Mouse (Mus musculus) adrenal gland (tissue): ENCODE measurements around the gene Ugt1a7c.
"Not testable (repeated sequence)": the region's sequence is repeated elsewhere in the genome, so short reads cannot be mapped to it uniquely, and the experiment has no call there.

Experiments used
- intact Hi-C: fragments of 180-260 bp; cut with DNase I; formaldehyde crosslinking; loops from one replicate; pipeline ENCODE4 v1.15.1; 2025
- long read RNA-seq, 2 experiments: library from polyadenylated mRNA; unstranded; transcript quantifications; one replicate each; pipeline ENCODE4 v2.0.0; 2020; ENCODE audit warnings: borderline replicate concordance in 1 of 2; ENCODE audit not compliant: insufficient replicate concordance in 1 of 2

Ugt1a7c gene
- long read RNA-seq, experiment 1, partial matches to known transcripts: 0 of 1 reads
- long read RNA-seq, experiment 1, other reads (novel, unspliced or antisense): 1 of 1 reads
- long read RNA-seq, experiment 2, partial matches to known transcripts: 0 of 3 reads
- long read RNA-seq, experiment 2, other reads (novel, unspliced or antisense): 2 of 3 reads

DNA sequence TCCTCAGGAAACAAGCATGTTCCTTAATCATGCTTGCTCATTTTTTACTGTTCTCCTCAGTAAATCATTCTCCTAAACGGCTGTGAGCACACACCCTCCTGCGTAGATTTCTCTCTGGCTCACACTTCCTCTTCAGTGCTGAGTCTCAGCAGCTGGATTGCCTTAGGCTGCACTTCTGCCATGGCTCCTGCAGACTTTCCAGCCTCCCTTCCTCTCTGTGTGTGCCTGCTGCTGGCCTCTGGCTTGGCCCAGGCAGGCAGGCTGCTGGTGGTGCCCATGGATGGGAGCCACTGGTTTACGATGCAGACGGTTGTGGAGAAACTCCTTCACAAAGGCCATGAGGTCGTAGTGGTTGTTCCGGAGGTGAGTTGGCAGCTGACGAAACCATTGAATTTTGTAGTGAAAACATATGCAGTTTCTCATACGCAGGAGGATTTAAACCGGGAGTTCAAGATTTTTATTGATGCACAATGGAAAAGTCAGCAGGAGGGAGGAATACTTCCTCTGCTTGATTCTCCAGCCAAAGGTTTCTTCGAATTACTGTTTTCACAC, at the start of gene Ugt1a7c:
Gene Ugt1a7c (plus strand): TSS at position 122 of the 552 bp plus-strand sequence.
- intact Hi-C loops: no loop called here

DNA sequence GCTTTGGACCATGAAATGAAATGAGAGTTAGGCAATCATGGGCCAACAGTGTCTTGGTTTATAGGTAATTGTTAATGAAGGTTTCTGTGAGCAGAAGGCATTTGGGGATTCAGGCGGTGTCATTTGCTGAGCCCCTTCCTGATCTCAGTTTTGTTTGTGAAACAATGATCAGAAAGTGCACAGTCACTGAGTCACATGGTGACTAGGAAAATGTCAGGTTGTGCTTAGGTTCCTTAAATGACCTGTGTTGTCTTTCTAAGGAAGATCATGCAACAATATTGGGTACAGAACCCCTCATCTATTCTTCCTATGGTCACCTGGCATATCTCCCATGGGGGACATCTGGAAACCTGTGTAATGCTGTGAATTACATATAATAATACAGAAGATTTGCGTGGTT, 47.5 kb upstream of the Ugt1a7c start:
- intact Hi-C loops: not testable (repeated sequence)

DNA sequence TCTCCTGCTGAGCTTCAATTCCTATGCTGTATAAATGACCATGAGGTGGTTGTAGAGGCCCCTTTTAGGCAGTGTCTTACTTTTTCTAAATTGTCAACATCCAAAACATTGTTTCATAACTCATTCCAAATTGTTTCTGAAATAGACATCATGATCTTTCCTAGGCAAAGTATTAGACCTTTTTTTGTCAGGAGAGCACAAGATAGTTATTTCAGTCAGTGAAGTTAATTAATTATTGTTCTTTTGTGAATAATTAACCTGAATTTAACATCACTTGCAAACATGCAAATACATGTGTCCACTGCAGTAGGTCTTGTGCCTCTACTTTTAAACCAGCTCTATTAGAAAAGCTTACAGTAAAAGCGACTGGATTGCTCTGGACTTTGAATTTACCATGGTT, 39.8 kb upstream of the Ugt1a7c start, which contains the start of gene Ugt1a10:
Gene Ugt1a10 (plus strand): TSS at position 301 of the 400 bp plus-strand sequence.
- intact Hi-C loops: no loop called here

DNA sequence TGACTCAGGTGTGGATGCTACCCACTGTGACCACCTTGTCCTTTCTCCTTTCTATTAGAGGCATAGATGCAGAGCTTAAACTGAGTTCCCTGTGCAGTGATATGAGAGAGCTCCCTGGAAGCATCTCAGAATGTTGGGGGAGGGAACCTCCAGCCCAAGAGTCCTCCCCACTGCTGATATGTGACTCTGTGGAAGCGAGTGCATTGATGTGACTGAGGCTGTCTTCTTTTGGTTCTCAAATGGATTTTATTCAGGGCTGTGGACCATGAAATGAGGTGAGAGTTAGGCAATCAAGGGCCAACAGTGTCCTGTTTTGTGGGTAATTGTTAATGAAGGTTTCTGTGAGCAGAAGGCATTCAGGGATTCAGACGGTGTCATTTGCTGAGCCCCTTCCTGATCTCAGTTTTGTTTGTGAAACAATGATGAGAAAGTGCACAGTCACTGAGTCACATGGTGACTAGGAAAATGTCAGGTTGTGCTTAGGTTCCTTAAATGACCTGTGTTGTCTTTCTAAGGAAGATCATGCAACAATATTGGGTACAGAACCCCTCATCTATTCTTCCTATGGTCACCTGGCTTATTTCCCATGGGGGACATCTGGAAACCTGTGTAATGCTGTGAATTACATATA, 28.3 kb upstream of the Ugt1a7c start:
- intact Hi-C loops: not testable (repeated sequence)

DNA sequence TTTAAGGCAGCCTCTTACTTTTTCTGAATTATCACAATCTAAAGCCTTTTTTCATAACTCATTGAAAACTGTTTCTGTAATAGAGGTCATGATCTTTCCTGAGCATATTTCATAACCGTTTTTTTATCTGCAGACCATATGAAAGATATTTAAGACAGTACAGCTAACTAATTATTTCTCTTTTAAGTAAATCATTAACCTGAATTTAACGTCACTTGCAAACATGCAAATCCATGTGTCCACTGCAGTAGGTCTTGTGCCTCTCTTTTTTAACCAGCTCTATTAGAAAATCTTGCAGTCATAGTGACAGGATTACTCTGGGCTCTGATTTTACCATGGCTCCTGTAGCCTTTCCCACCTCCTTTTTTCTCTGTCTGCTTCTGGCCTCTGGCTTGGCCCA, 24.4 kb upstream of the Ugt1a7c start, which contains the start of gene Ugt1a9:
Gene Ugt1a9 (plus strand): TSS at position 306 of the 400 bp plus-strand sequence.
- intact Hi-C loops: no loop called here

DNA sequence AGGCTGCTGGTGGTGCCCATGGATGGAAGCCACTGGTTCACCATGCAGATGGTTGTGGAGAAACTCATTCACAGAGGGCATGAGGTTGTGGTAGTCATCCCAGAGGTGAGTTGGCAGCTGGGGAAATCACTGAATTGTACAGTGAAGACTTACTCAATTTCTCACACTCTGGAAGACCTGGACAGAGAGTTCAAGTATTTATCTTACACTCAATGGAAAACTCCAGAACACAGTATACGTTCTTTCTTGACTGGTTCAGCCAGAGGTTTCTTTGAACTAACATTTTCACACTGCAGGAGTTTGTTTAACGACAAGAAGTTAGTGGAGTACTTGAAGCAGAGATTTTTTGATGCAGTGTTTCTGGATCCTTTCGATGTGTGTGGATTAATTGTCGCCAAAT, 24.0 kb upstream of the Ugt1a7c start:
- intact Hi-C loops: no loop called here

DNA sequence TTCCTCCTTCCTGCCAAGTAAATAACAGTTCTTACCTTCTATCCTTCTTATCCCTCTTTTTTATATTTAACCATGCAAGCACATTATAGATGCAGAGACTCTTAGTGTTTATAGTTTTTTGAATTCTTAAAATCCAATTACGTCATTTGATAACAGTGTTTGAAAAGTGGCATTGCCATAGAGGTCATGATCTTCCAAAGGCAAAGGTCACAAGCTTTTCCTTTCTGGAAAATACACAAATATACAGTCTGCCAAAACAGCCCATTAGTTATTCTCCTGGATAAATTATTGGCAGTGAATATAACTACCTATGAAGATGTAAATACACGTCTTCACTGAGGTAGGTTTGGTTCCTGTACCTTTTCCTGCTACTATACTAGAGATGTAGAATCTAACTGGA, 20.4 kb upstream of the Ugt1a7c start:
- intact Hi-C loops: no loop called here

DNA sequence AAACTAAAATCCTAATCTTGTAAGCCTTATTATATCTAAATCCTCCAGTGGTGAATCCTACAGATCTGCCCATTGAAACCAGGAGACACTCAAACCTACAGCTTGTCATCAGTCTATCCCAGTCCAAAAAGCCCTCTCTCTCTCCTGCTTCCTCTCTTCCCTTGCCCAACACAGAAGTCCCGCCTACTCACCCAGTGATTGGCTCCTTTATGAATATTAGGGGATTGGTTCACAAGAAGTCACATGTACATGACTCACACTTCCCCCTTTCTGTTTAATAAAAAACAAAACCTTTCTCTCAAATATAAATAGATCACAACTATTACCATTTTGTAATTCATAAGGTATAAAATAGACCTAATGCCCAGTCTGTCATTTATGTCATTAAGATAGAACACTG, 17.7 kb upstream of the Ugt1a7c start:
- intact Hi-C loops: no loop called here

DNA sequence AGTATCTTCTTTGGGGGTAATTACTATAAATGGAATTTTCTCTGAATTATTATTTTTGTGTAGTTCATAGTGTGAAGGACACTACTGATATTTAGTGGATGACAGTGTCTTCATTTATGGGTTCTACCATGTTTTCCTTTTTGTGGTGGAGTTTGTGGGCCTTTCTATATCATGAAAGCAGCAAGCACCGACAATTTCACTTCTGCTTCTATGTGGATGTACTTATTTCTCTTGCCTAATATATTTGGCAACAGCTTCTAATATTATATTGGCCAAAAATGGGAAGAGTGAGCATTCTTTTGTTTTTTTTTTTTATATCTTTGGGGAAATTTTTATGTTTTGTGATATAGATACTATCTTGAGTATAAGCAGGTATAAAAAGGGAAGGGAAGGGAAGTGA, 13.2 kb upstream of the Ugt1a7c start:
- intact Hi-C loops: no loop called here

DNA sequence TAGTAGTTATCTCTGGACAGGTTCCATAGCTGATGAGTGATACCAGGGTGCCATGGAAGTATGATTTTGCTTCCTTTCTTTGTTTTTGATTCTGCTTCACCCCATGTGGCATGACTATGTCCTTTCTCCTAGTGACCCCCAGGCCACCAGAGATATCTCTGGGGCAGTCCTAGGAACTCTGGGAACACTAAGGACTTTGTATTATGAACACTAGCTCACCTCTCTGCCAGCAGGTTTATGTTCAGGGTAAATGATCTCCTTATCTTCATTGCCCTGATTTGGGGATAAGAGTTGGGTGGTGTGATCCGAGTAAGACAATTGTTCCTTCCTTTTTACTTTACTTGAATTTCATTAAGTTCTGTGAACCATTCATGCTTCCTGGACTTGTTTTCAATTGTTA, 8.7 kb upstream of the Ugt1a7c start:
- intact Hi-C loops: no loop called here

DNA sequence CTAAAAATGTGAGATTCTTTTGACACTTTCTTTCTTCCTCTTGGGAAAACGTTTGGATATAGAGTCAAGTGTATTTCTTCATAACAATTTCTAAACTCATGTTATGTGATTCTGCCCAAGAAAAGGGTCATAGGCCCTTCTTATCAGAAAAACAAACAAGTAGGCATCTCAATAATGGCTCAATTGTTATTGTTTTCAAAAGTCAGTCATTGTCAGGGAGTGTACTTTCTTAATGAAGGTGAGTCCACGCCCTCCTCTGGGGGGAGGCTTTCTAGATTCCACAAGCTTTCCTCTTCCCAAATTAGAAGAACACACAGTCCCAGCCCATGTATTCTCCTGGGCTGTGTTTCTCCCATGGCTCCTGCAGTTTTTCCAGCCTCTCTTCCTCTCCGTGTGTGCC, 7.3 kb upstream of the Ugt1a7c start, which contains the start of gene Ugt1a8:
Gene Ugt1a8 (plus strand): TSS at position 301 of the 400 bp plus-strand sequence.
- intact Hi-C loops: no loop called here

DNA sequence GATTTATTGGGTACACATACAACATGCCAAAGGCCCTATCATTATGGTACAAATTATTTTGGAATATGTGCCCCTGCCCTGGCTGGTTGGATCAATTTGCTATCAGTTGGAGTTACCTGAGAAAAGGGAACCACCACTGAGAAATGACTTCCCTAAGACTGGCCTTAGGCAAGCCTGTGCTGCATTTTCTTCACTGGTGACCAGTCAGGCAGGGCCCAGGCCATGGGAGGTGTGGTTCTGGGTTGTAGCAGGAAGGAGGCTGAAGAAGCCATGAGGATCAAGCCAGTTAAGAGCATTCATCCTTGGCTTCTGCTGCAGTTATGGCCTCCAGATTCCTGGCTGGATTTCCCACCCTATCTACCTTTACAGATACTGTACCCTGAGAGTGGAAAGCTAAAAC, 2.5 kb upstream of the Ugt1a7c start:
- intact Hi-C loops: no loop called here

DNA sequence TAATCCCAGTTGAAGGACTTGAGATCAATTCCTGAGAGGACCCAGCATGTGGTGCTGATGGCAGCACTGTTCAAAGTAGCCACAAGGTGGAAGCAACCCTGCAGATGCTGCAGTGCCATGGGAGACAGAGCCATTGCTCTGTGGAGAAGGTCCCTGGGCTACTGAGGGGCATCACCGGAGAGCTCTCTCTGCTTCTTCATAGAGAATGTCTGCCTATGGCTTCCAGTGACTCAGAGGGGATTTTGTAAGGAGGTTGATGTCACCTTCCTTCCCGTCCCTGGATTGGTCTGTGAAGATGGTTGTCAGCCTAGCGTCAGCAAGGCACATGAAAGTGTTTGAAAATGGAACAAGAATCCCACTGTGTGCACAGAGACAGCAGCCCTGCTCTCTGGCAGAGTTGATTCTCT, 589 bp upstream of the Ugt1a7c start:
- intact Hi-C loops: not testable (repeated sequence)

DNA sequence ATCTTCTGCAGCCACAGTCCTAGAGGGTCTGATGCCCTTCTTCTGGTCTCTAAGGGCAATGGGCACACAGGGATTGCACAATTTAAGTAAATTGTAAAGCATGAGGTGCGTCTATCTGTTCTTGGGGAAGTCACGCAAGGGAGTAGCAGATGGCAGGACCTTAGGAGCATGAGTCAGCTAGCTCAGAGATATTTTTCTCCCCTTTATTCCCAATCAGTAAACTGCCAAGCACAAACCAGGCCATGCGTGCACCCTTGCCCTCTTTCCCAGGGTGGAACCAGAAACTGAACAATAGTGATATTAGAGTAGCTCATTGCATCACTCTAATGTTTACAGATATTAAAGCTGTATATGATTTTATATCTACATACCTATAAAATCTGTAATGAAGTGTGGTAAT, 3.7 kb downstream of the Ugt1a7c start:
- intact Hi-C loops: not testable (repeated sequence)

DNA sequence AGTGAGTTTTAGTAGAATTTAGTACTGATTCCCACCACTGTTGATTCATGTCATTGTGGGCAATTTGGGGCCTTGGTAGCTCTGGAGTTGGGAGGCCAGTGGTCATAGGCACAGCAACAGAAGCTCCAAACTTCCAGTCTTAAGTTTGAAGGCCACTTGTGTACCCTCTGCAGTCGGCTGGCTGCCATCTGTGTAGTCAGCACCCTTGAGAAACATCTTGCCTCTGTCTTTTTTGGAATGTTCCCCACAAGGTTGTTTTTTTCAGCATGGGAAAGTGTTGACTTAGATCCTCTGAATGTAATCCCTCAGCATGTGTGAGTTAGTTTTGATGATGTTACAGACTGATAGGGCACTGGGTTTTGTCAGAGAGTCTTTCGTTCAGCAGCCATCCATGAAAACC, 4.8 kb downstream of the Ugt1a7c start:
- intact Hi-C loops: not testable (repeated sequence)

DNA sequence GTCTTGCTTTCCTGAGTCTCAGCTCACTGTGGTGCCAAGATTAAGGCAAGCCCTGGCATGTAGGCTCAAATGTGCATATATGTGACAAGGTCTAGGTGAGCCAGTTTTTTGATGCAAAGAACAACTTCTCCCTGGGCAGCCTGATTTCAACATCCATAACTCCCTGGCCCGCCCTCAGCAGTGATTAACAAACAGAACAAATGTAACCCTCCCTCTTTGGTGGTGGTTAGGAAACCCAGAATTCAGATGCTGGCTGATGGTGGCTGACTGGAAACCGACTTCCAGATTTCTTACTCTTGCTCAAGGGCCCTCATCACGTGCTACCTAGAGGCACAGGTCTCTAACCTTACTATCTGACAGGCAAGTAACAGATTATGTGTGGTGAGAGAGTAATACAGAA, 8.2 kb downstream of the Ugt1a7c start, which contains the start of gene Ugt1a6b:
Gene Ugt1a6b (plus strand): TSS at position 234 of the 400 bp plus-strand sequence.
- intact Hi-C loops: not testable (repeated sequence)

DNA sequence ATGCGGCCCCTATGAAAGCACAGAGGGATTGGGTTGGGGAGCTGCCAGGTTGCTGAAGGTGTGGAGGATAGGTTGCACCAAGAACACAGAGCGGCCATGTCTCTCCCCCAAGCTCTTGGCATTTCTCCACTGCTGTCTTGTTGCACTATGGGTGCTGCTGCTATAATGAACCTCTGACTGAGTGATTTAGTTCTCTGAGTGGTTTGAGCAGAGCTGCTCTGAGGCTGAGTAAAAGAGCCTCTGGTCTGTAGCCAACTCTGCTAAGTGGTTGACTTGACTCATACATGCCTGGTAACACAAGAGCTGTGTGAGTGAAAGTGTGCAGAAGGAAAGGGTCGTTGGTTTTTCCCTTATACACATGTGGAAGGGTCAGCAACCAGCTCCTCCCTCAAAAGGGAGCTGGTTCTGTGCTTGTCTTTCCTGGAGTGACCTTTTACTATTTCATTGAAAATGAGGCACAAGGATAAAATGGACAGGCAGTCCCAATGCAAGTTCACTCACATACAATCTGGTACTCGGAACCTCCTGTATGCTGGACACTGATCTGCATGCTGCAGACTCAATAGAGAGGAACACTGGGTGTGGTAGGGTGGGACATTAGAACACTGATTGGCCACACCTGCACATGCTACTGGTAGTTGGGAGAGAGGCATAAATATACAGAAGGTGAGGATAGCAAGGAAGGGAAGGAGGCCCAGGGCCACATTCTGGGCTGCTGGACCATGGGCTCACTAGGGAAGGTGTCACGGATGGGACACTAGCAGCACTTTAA, 9.0 kb downstream of the Ugt1a7c start:
- intact Hi-C loops: not testable (repeated sequence)

DNA sequence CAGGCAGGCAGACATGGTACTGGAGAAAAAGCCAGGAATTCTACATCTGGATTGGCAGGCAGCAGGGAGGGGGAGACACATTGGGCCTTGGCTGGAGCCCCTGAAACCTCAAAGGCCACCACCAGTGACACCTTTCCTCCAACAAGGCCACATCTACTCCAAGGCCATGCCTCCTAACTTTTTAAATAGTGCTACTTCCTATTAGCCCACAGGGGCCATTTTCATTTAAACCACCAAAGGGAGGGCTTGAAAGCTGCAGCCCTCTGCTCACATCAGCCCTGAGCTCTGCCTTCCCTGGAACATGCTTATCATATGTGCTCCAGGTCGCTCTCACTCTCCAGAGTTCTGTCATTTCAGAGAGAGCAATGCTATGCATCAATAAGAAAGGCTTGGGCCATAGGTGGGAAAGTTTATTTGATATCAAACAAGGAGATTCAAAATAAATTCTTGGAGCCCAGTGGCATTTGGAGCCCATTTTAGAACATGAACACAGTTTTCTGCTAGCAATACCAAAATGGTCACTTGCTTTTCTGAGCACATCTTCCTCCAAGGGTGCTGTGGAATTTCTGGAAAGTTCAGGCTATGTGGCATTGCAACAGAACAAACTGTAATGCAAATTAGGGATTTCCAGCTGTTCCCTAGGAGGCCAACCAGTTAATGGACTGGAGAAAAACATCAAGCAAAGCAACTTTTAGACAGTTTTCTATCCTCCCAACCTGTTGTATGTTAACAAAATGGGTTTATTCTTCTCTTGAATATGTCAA, 10.0 kb downstream of the Ugt1a7c start:
- intact Hi-C loops: no loop called here

DNA sequence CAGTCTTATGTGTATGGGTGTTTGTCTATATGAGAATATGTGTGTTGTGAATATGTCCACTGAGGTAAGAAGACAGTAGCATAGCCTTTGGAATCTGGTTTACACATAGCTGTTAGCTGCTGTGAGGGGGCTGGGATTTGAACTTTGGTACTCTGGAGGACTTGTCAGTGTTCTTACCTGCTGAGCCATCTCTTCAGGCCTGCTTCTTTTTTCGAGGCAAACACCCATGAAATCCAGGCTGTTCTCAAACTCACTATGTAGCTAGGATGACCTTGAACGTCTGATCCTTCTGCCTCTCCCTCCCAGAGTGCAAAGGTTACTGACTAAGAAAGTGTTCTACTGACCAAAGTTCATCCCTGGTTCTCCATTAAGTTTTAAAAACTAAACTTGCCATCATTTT, 10.8 kb downstream of the Ugt1a7c start:
- intact Hi-C loops: no loop called here

DNA sequence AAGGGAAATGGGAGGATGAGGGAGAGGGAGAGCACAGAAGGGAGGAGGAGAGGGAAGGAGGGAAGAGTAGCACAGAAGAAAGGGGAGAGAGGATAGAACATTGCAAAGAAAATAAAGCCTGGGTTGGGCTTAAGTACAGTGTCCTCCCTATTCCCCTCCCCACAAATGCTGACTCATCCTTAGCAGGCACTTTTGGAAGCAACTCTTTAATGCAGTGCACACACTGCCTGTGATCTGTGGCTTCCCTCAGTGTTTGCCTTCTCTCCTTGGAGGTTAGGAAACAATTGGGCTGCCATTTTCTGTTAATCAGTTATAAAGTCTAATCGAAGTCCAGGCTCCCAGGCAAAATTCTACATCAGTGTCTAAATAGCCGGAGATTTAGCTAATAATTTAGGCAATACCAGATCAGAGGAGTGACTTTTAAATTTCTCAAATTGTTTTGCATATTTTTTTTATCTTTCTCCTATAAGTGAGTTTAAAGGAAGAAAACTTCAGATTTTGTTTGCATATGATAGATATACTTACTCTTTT, 14.2 kb downstream of the Ugt1a7c start:
- intact Hi-C loops: not testable (repeated sequence)

DNA sequence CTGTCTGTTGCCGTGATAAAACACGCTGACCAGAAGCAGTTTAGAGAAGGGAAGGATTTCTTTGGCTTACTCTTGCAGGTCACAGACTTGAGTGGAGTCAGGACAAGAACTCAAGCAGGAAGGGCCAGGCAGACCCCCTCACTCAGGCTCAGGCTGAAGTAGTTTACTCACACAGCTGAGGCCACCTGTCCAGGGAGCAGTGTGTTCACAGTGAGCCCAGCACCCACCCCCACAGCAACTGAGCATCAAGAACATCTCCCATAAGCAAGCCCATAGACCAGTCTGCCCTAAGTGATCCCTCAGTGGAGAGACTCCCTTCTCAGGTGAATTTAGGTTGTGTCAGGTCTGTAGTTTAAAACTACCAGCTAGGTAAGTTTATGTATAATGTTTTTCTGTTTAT, 14.7 kb downstream of the Ugt1a7c start:
- intact Hi-C loops: not testable (repeated sequence)
